Mouse (Mus musculus): ENCODE data around the gene Tmem247. TPM values are rescaled to one million over a fixed set of nuclear protein-coding genes. Genes with fewer than 3 reads are reported as not detected.

Gene Tmem247
- total RNA-seq (2014; rRNA removed) (not detected in 2 replicates), polyA plus RNA-seq (2015; fragmentation: Nextera tagmentation; extraction: Ambion mirVana) (not detected in 2 replicates)

GRCm38 (mm10) chr17:86917048-86917447 lies at the start of gene Tmem247:
Gene Tmem247, plus strand, starts transcription at chr17:86917348.
- H3K4me2 ChIP-seq (ENCODE audit: low read depth, low read length, poor library complexity, severe bottlenecking) = no peak within 1 kb of the TSS
- 93% methylated on average over 10 of the region's 10 CpGs for WGBS
- DNase-seq (ENCODE audit: low spot score) = no peak
- H3K4me1 ChIP-seq (ENCODE audit: insufficient read depth, low read length) = no peaks in the 10 kb centered on the region
- no peak for TF ChIP-seq CTCF (IDR thresholded peaks at IDR 0.05)
- no peaks in the 10 kb centered on the region for H3K36me3 ChIP-seq (ENCODE audit: insufficient read depth, low read length)
- no peak for ATAC-seq (ENCODE audit: low FRiP score)
- no peak within 1 kb of the TSS for H3K27ac ChIP-seq (ENCODE audit: low read depth, low read length)
- H3K4me3 ChIP-seq (ENCODE audit: low read depth, low read length) = no peak within 1 kb of the TSS
- H3K9me3 ChIP-seq (ENCODE audit: low read length) = no peaks in the 10 kb centered on the region
- H3K27me3 ChIP-seq (ENCODE audit: insufficient read depth, low read length) = no peaks in the 10 kb centered on the region
- H3K9ac ChIP-seq (replicated peaks; ENCODE audit: low read length, poor library complexity, severe bottlenecking) = no peak within 1 kb of the TSS

GRCm38 (mm10) chr17:86870586-86870985 lies 46.6 kb upstream of the Tmem247 start:
- no peak overlapping the region for H3K27ac ChIP-seq (ENCODE audit: low read depth, low read length)
- no peaks in the 10 kb centered on the region for H3K36me3 ChIP-seq (ENCODE audit: insufficient read depth, low read length)
- no peaks in the 10 kb centered on the region for H3K27me3 ChIP-seq (ENCODE audit: insufficient read depth, low read length)
- H3K4me1 ChIP-seq (ENCODE audit: insufficient read depth, low read length) = no peaks in the 10 kb centered on the region
- no peak overlapping the region for H3K4me2 ChIP-seq (ENCODE audit: low read depth, low read length, poor library complexity, severe bottlenecking)
- no peak for TF ChIP-seq CTCF (IDR thresholded peaks at IDR 0.05)
- WGBS = 73% methylated on average over 8 of the region's 8 CpGs
- ATAC-seq (ENCODE audit: low FRiP score) = no peak
- no peak overlapping the region for H3K9ac ChIP-seq (replicated peaks; ENCODE audit: low read length, poor library complexity, severe bottlenecking)
- DNase-seq (ENCODE audit: low spot score) = no peak
- no peak overlapping the region for H3K4me3 ChIP-seq (ENCODE audit: low read depth, low read length)
- H3K9me3 ChIP-seq (ENCODE audit: low read length) = no peaks in the 10 kb centered on the region

- no peaks in the 10 kb centered on the region for H3K27me3 ChIP-seq (ENCODE audit: insufficient read depth, low read length)
- H3K9me3 ChIP-seq (ENCODE audit: low read length) = no peaks in the 10 kb centered on the region
- H3K4me3 ChIP-seq (ENCODE audit: low read depth, low read length) = no peak overlapping the region
- no peaks in the 10 kb centered on the region for H3K4me1 ChIP-seq (ENCODE audit: insufficient read depth, low read length)
- no peak overlapping the region for H3K27ac ChIP-seq (ENCODE audit: low read depth, low read length)
- no peak for ATAC-seq (ENCODE audit: low FRiP score)
- H3K9ac ChIP-seq (replicated peaks; ENCODE audit: low read length, poor library complexity, severe bottlenecking) = no peak overlapping the region
- H3K4me2 ChIP-seq (ENCODE audit: low read depth, low read length, poor library complexity, severe bottlenecking) = no peak overlapping the region
- DNase-seq (ENCODE audit: low spot score) = no peak
- TF ChIP-seq CTCF (IDR thresholded peaks at IDR 0.05) = no peak
- WGBS = 71% methylated on average over 6 of the region's 6 CpGs
- H3K36me3 ChIP-seq (ENCODE audit: insufficient read depth, low read length) = no peaks in the 10 kb centered on the region
Observed at GRCm38 (mm10) chr17:86872643-86873042, 44.5 kb upstream of the Tmem247 start.

GRCm38 (mm10) chr17:86876940-86877339 lies 40.2 kb upstream of the Tmem247 start:
- no peak for TF ChIP-seq CTCF (IDR thresholded peaks at IDR 0.05)
- no peak for ATAC-seq (ENCODE audit: low FRiP score)

GRCm38 (mm10) chr17:86877747-86878146 lies 39.4 kb upstream of the Tmem247 start:
- Histone ChIP-seq H3K4me1 (ENCODE audit: insufficient read depth, low read length) (no peaks in the 10 kb centered on the region), H3K4me2 (ENCODE audit: low read depth, low read length, poor library complexity, severe bottlenecking) (no peak overlapping the region), H3K9ac (replicated peaks; ENCODE audit: low read length, poor library complexity, severe bottlenecking) (no peak overlapping the region), H3K27ac (ENCODE audit: low read depth, low read length) (no peak overlapping the region), H3K9me3 (ENCODE audit: low read length) (no peaks in the 10 kb centered on the region), H3K36me3 (ENCODE audit: insufficient read depth, low read length) (no peaks in the 10 kb centered on the region), H3K4me3 (ENCODE audit: low read depth, low read length) (no peak overlapping the region), H3K27me3 (ENCODE audit: insufficient read depth, low read length) (no peaks in the 10 kb centered on the region)
- no peak for TF ChIP-seq CTCF (IDR thresholded peaks at IDR 0.05)
- ATAC-seq (ENCODE audit: low FRiP score) = no peak
- no peak for DNase-seq (ENCODE audit: low spot score)
- 81% methylated on average over 2 of the region's 2 CpGs for WGBS

More at GRCm38 (mm10) chr17:86876940-86877339, 40.2 kb upstream of the Tmem247 start:
- no peak overlapping the region for H3K27ac ChIP-seq (ENCODE audit: low read depth, low read length)
- no peak overlapping the region for H3K4me2 ChIP-seq (ENCODE audit: low read depth, low read length, poor library complexity, severe bottlenecking)
- no peaks in the 10 kb centered on the region for H3K27me3 ChIP-seq (ENCODE audit: insufficient read depth, low read length)
- H3K9ac ChIP-seq (replicated peaks; ENCODE audit: low read length, poor library complexity, severe bottlenecking) = no peak overlapping the region
- DNase-seq (ENCODE audit: low spot score) = no peak
- WGBS = 87% methylated on average over 9 of the region's 9 CpGs
- H3K9me3 ChIP-seq (ENCODE audit: low read length) = no peaks in the 10 kb centered on the region
- no peak overlapping the region for H3K4me3 ChIP-seq (ENCODE audit: low read depth, low read length)
- no peaks in the 10 kb centered on the region for H3K36me3 ChIP-seq (ENCODE audit: insufficient read depth, low read length)
- H3K4me1 ChIP-seq (ENCODE audit: insufficient read depth, low read length) = no peaks in the 10 kb centered on the region

GRCm38 (mm10) chr17:86880056-86880455 lies 37.1 kb upstream of the Tmem247 start:
- no peak overlapping the region for H3K4me2 ChIP-seq (ENCODE audit: low read depth, low read length, poor library complexity, severe bottlenecking)
- H3K9ac ChIP-seq (replicated peaks; ENCODE audit: low read length, poor library complexity, severe bottlenecking) = no peak overlapping the region
- no peaks in the 10 kb centered on the region for H3K36me3 ChIP-seq (ENCODE audit: insufficient read depth, low read length)
- ATAC-seq (ENCODE audit: low FRiP score) = no peak
- no peak for TF ChIP-seq CTCF (IDR thresholded peaks at IDR 0.05)
- 35% methylated on average over 10 of the region's 10 CpGs for WGBS
- H3K27ac ChIP-seq (ENCODE audit: low read depth, low read length) = no peak overlapping the region
- no peaks in the 10 kb centered on the region for H3K9me3 ChIP-seq (ENCODE audit: low read length)
- H3K4me1 ChIP-seq (ENCODE audit: insufficient read depth, low read length) = no peaks in the 10 kb centered on the region
- H3K27me3 ChIP-seq (ENCODE audit: insufficient read depth, low read length) = no peaks in the 10 kb centered on the region
- no peak overlapping the region for H3K4me3 ChIP-seq (ENCODE audit: low read depth, low read length)
- no peak for DNase-seq (ENCODE audit: low spot score)

Measured in midbrain, postnatal 0 days (tissue).